Mouse (Mus musculus): ENCODE measurements around the gene Gm11549.

Gm11549 gene

GRCm38 (mm10) chr3:36521073-36522060 lies at the start of gene Gm11549:
TSS of gene Gm11549 (minus strand) at chr3:36521813.
- DNase-seq (ENCODE audit: low spot score), result no peak

- no peak for DNase-seq (ENCODE audit: low spot score)
Measured at GRCm38 (mm10) chr3:36569836-36570235, 48.2 kb upstream of the Gm11549 start.

GRCm38 (mm10) chr3:36563666-36564065 lies 42.1 kb upstream of the Gm11549 start:
- no peak for DNase-seq (ENCODE audit: low spot score)

- DNase-seq (ENCODE audit: low spot score), result no peak
Measured at GRCm38 (mm10) chr3:36559606-36560005, 38.0 kb upstream of the Gm11549 start.

GRCm38 (mm10) chr3:36557601-36558000 lies 36.0 kb upstream of the Gm11549 start:
- DNase-seq (ENCODE audit: low spot score), result no peak

GRCm38 (mm10) chr3:36552406-36553047 lies 30.9 kb upstream of the Gm11549 start, which contains the start of gene Exosc9:
TSS of gene Exosc9 (plus strand) at chr3:36552606.
- peak; percentile 83 for DNase-seq (ENCODE audit: low spot score)

- DNase-seq (ENCODE audit: low spot score), result no peak
Measured at GRCm38 (mm10) chr3:36551851-36552384, 30.3 kb upstream of the Gm11549 start.

GRCm38 (mm10) chr3:36551343-36551742 lies 29.7 kb upstream of the Gm11549 start:
- no peak for DNase-seq (ENCODE audit: low spot score)

- DNase-seq (ENCODE audit: low spot score), result no peak
Measured at GRCm38 (mm10) chr3:36544961-36545360, 23.3 kb upstream of the Gm11549 start.

GRCm38 (mm10) chr3:36541399-36541798 lies 19.8 kb upstream of the Gm11549 start:
- no peak for DNase-seq (ENCODE audit: low spot score)

GRCm38 (mm10) chr3:36540756-36541155 lies 19.1 kb upstream of the Gm11549 start:
- DNase-seq (ENCODE audit: low spot score), result no peak

- no peak for DNase-seq (ENCODE audit: low spot score)
Measured at GRCm38 (mm10) chr3:36537701-36538470, 16.3 kb upstream of the Gm11549 start.

GRCm38 (mm10) chr3:36536041-36536440 lies 14.4 kb upstream of the Gm11549 start:
- no peak for DNase-seq (ENCODE audit: low spot score)

- DNase-seq (ENCODE audit: low spot score), result no peak
Measured at GRCm38 (mm10) chr3:36533201-36533672, 11.6 kb upstream of the Gm11549 start.

- DNase-seq (ENCODE audit: low spot score), result no peak
Measured at GRCm38 (mm10) chr3:36532738-36533137, 11.1 kb upstream of the Gm11549 start.

GRCm38 (mm10) chr3:36531979-36532542 lies 10.4 kb upstream of the Gm11549 start:
- DNase-seq (ENCODE audit: low spot score), result no peak

- no peak for DNase-seq (ENCODE audit: low spot score)
Measured at GRCm38 (mm10) chr3:36531242-36531641, 9.6 kb upstream of the Gm11549 start.

GRCm38 (mm10) chr3:36530781-36531180 lies 9.2 kb upstream of the Gm11549 start:
- DNase-seq (ENCODE audit: low spot score), result no peak

- DNase-seq (ENCODE audit: low spot score), result no peak
Measured at GRCm38 (mm10) chr3:36530345-36530744, 8.7 kb upstream of the Gm11549 start.

- DNase-seq (ENCODE audit: low spot score), result no peak
Measured at GRCm38 (mm10) chr3:36524466-36524865, 2.9 kb upstream of the Gm11549 start.

GRCm38 (mm10) chr3:36522137-36522536 lies 524 bp upstream of the Gm11549 start:
- DNase-seq (ENCODE audit: low spot score), result no peak

Data from ovary, adult 18-20 months (tissue).